Mouse (Mus musculus): Measurements from ENCODE around the gene Lix1l. TPM values are rescaled to one million over a fixed set of nuclear protein-coding genes. Genes with fewer than 3 reads are reported as not detected.

Gene Lix1l
- total and polyA plus RNA-seq, 2 experiments, result 3.1 to 3.3 TPM

DNA sequence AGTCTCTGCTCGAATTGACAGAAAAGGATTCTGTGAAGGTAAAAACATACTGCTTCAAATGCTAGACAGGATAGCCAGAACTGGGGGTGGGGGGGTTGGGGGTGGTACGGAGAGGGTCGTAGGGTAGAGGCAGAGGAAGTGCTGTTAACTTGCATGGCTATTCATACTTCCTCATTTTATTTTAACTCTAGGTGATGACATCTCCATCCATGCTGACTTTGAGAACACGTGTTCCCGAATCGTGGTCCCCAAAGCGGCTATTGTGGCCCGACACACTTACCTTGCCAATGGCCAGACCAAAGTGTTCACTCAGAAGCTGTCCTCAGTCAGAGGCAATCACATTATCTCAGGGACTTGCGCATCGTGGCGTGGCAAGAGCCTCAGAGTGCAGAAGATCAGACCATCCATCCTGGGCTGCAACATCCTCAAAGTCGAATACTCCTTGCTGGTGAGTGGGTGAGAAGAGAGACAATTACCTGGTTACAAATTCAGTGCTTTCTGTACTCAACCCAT lies 41.5 kb upstream of the Lix1l start:
- peaks cover 3% of the 10 kb centered on the region; the same call in 1 of the 2 replicates for H3K79me2 ChIP-seq (ENCODE audit: control insufficient read depth, insufficient read depth, low read length)

GRCm38 (mm10) chr3:96559911-96560850 lies 40.8 kb upstream of the Lix1l start:
- Histone ChIP-seq H3K4me3 (ENCODE audit: insufficient read depth, low read depth, low read length) (peak overlapping the region; percentile 68), H3K27ac (replicated peaks; ENCODE audit: insufficient read depth, low read depth, low read length) (peak overlapping the region; percentile 69), H3K4me1 (ENCODE audit: control insufficient read depth, insufficient read depth, low read length) (peaks cover 18% of the 10 kb centered on the region), H3K36me3 (ENCODE audit: control insufficient read depth, insufficient read depth, low read length) (peaks cover 29% of the 10 kb centered on the region), H3K27me3 (ENCODE audit: control insufficient read depth, insufficient read depth, low read length) (no peaks in the 10 kb centered on the region), H3K79me2 (ENCODE audit: control insufficient read depth, insufficient read depth, low read length) (peaks cover 3% of the 10 kb centered on the region; the same call in 1 of the 2 replicates), H3K9ac (ENCODE audit: low read depth, low read length) (peak overlapping the region; percentile 58)
- TF ChIP-seq CTCF (IDR thresholded peaks at IDR 0.05; ENCODE audit: low read depth, low read length) (no peak), POLR2A (IDR thresholded peaks at IDR 0.05; ENCODE audit: extremely low read depth, insufficient read depth, low read length) (0 out of 2 replicates have a peak, but pooled peaks have one; percentile 8)
- peak; percentile 26 for DNase-seq (ENCODE audit: extremely low read depth, low read depth, low spot score)
- WGBS, result 68% methylated on average over 23 of the region's 23 CpGs

More for the DNA sequence above, 41.5 kb upstream of the Lix1l start:
- H3K27ac ChIP-seq (replicated peaks; ENCODE audit: insufficient read depth, low read depth, low read length), result peak overlapping the region; percentile 69
- peaks cover 19% of the 10 kb centered on the region for H3K4me1 ChIP-seq (ENCODE audit: control insufficient read depth, insufficient read depth, low read length)
- H3K27me3 ChIP-seq (ENCODE audit: control insufficient read depth, insufficient read depth, low read length), result no peaks in the 10 kb centered on the region
- no peak for TF ChIP-seq CTCF (IDR thresholded peaks at IDR 0.05; ENCODE audit: low read depth, low read length)
- TF ChIP-seq POLR2A (IDR thresholded peaks at IDR 0.05; ENCODE audit: extremely low read depth, insufficient read depth, low read length), result 0 out of 2 replicates have a peak, but pooled peaks have one; percentile 7
- H3K9ac ChIP-seq (ENCODE audit: low read depth, low read length), result peak overlapping the region; percentile 58
- H3K4me3 ChIP-seq (ENCODE audit: insufficient read depth, low read depth, low read length), result peak overlapping the region; percentile 68
- peaks cover 29% of the 10 kb centered on the region for H3K36me3 ChIP-seq (ENCODE audit: control insufficient read depth, insufficient read depth, low read length)
- WGBS, result 56% methylated on average over 12 of the region's 12 CpGs
- DNase-seq (ENCODE audit: extremely low read depth, low read depth, low spot score), result peak; percentile 17

- 65% methylated on average over 9 of the region's 9 CpGs for WGBS
- Histone ChIP-seq H3K4me3 (ENCODE audit: insufficient read depth, low read depth, low read length) (peak overlapping the region; percentile 68), H3K36me3 (ENCODE audit: control insufficient read depth, insufficient read depth, low read length) (peaks cover 29% of the 10 kb centered on the region), H3K79me2 (ENCODE audit: control insufficient read depth, insufficient read depth, low read length) (peaks cover 3% of the 10 kb centered on the region; the same call in 1 of the 2 replicates), H3K27me3 (ENCODE audit: control insufficient read depth, insufficient read depth, low read length) (no peaks in the 10 kb centered on the region), H3K4me1 (ENCODE audit: control insufficient read depth, insufficient read depth, low read length) (peaks cover 16% of the 10 kb centered on the region), H3K27ac (replicated peaks; ENCODE audit: insufficient read depth, low read depth, low read length) (peak overlapping the region; percentile 75), H3K9ac (ENCODE audit: low read depth, low read length) (peak overlapping the region; percentile 68)
- DNase-seq (ENCODE audit: extremely low read depth, low read depth, low spot score), result peak; percentile 21
- TF ChIP-seq POLR2A (IDR thresholded peaks at IDR 0.05; ENCODE audit: extremely low read depth, insufficient read depth, low read length), result no peak
- TF ChIP-seq CTCF (IDR thresholded peaks at IDR 0.05; ENCODE audit: low read depth, low read length), result no peak
Observed at GRCm38 (mm10) chr3:96560881-96561668, 39.9 kb upstream of the Lix1l start.

DNA sequence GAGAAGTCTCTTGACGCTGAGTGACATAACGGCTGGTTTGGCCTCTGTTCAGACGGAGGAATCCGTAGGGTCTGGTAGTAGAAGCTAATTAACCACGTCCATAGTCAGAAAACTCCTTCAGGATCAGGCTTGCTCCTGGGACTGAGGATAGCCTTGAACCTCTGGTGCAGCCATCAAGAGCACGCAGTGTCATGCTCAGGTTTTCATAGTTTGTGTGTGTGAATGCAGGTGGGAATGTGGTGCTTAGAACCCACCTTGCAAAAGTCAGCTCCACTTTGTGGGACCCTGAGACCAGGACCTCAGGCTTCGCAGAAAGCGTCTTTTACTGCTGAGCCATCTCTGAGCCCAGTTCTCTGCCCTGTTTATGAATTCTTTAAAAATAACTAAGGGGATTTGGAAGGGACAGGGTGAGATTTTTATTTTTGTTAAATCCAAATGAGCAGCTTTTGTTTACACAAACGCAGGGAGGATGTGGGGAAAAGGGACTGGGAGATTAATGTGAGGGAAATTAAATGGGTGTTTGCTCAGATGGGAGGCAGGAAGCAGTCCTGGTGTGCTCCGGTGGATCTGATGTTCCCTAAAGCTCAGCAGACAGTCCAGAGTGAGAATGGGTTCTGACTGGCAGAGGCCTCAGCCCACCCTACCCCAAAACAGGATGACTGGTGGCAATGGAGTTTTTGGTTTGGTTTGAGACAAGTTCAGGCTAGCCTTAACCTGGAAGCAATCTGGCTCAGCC lies 38.8 kb upstream of the Lix1l start:
- H3K4me1 ChIP-seq (ENCODE audit: control insufficient read depth, insufficient read depth, low read length), result peaks cover 19% of the 10 kb centered on the region
- H3K4me3 ChIP-seq (ENCODE audit: insufficient read depth, low read depth, low read length), result peak overlapping the region; percentile 34
- peak overlapping the region; percentile 63 for H3K9ac ChIP-seq (ENCODE audit: low read depth, low read length)
- 58% methylated on average over 10 of the region's 10 CpGs for WGBS
- peaks cover 29% of the 10 kb centered on the region for H3K36me3 ChIP-seq (ENCODE audit: control insufficient read depth, insufficient read depth, low read length)
- peaks cover 3% of the 10 kb centered on the region; the same call in 1 of the 2 replicates for H3K79me2 ChIP-seq (ENCODE audit: control insufficient read depth, insufficient read depth, low read length)
- no peak for TF ChIP-seq CTCF (IDR thresholded peaks at IDR 0.05; ENCODE audit: low read depth, low read length)
- TF ChIP-seq POLR2A (IDR thresholded peaks at IDR 0.05; ENCODE audit: extremely low read depth, insufficient read depth, low read length), result no peak
- DNase-seq (ENCODE audit: extremely low read depth, low read depth, low spot score), result peak; percentile 53
- peak overlapping the region; percentile 82 for H3K27ac ChIP-seq (replicated peaks; ENCODE audit: insufficient read depth, low read depth, low read length)
- H3K27me3 ChIP-seq (ENCODE audit: control insufficient read depth, insufficient read depth, low read length), result no peaks in the 10 kb centered on the region

GRCm38 (mm10) chr3:96563267-96563666 lies 37.7 kb upstream of the Lix1l start:
- Histone ChIP-seq H3K4me3 (ENCODE audit: insufficient read depth, low read depth, low read length) (no peak overlapping the region), H3K27me3 (ENCODE audit: control insufficient read depth, insufficient read depth, low read length) (no peaks in the 10 kb centered on the region), H3K36me3 (ENCODE audit: control insufficient read depth, insufficient read depth, low read length) (peaks cover 29% of the 10 kb centered on the region), H3K9ac (ENCODE audit: low read depth, low read length) (no peak overlapping the region), H3K4me1 (ENCODE audit: control insufficient read depth, insufficient read depth, low read length) (peaks cover 19% of the 10 kb centered on the region), H3K27ac (replicated peaks; ENCODE audit: insufficient read depth, low read depth, low read length) (peak overlapping the region; percentile 33), H3K79me2 (ENCODE audit: control insufficient read depth, insufficient read depth, low read length) (peaks cover 3% of the 10 kb centered on the region; the same call in 1 of the 2 replicates)
- WGBS, result 84% methylated on average over 8 of the region's 8 CpGs
- TF ChIP-seq POLR2A (IDR thresholded peaks at IDR 0.05; ENCODE audit: extremely low read depth, insufficient read depth, low read length) (no peak), CTCF (IDR thresholded peaks at IDR 0.05; ENCODE audit: low read depth, low read length) (no peak)
- no peak for DNase-seq (ENCODE audit: extremely low read depth, low read depth, low spot score)

All from liver, adult 2 months (tissue).